Comparison of ENCODE assay signal across 8 mouse cellular contexts in genomic region chr14:48207119-48207518, GRCm38 (mm10).
A peak's percentile ranks its signal among the peaks of the same experiment; 100 is the strongest.
DNase-seq lines count a peak whose midpoint lies in the region; ATAC-seq and TF ChIP-seq lines count a peak whose summit lies in the region.

No protein-coding gene starts in this region.

- no peak overlapping the region for H3K4me3 ChIP-seq in forebrain, embryonic 10.5 days
- H3K4me3 ChIP-seq in forebrain, embryonic 11.5 days (ENCODE audit: low read depth, low read length): no peak overlapping the region
- no peak overlapping the region for H3K4me3 ChIP-seq in forebrain, embryonic 15.5 days
- no peak overlapping the region for H3K4me3 ChIP-seq in hindbrain, postnatal 0 days (ENCODE audit: low read length)
- no peak overlapping the region for H3K4me3 ChIP-seq in lung, embryonic 16.5 days (ENCODE audit: low read length)

- no peak overlapping the region for H3K4me2 ChIP-seq in forebrain, embryonic 11.5 days (ENCODE audit: low read depth, low read length, severe bottlenecking)
- H3K4me2 ChIP-seq in forebrain, embryonic 15.5 days (replicated peaks): peak overlapping the region; percentile 3; the same call in 1 of the 2 replicates
- H3K4me2 ChIP-seq in hindbrain, postnatal 0 days (ENCODE audit: low read depth, low read length): peak overlapping the region; percentile 41
- peak overlapping the region; percentile 15 for H3K4me2 ChIP-seq in lung, embryonic 16.5 days (ENCODE audit: low read depth, low read length)

- no peaks in the 10 kb centered on the region for H3K9me3 ChIP-seq in forebrain, embryonic 10.5 days
- H3K9me3 ChIP-seq in forebrain, embryonic 11.5 days (ENCODE audit: control insufficient read depth, low read length): no peaks in the 10 kb centered on the region
- no peaks in the 10 kb centered on the region for H3K9me3 ChIP-seq in forebrain, embryonic 15.5 days
- no peaks in the 10 kb centered on the region for H3K9me3 ChIP-seq in hindbrain, postnatal 0 days (ENCODE audit: low read length)
- H3K9me3 ChIP-seq in lung, embryonic 16.5 days (ENCODE audit: control insufficient read depth, low read length): no peaks in the 10 kb centered on the region

- no peaks in the 10 kb centered on the region for H3K27me3 ChIP-seq in forebrain, embryonic 10.5 days (ENCODE audit: poor library complexity, severe bottlenecking)
- H3K27me3 ChIP-seq in forebrain, embryonic 11.5 days (ENCODE audit: control insufficient read depth, insufficient read depth, low read length): no peaks in the 10 kb centered on the region
- H3K27me3 ChIP-seq in forebrain, embryonic 15.5 days: no peaks in the 10 kb centered on the region
- H3K27me3 ChIP-seq in hindbrain, postnatal 0 days (ENCODE audit: insufficient read depth, low read length): no peaks in the 10 kb centered on the region
- H3K27me3 ChIP-seq in lung, embryonic 16.5 days (ENCODE audit: control insufficient read depth, insufficient read depth, low read depth, low read length): no peaks in the 10 kb centered on the region

- H3K4me1 ChIP-seq in forebrain, embryonic 10.5 days: peaks cover 27% of the 10 kb centered on the region
- 0 out of 2 replicates have a peak, but pooled peaks cover 4% of the 10 kb centered on the region for H3K4me1 ChIP-seq in forebrain, embryonic 11.5 days (replicated peaks; ENCODE audit: control insufficient read depth, insufficient read depth, low read length)
- H3K4me1 ChIP-seq in forebrain, embryonic 15.5 days: peaks cover 26% of the 10 kb centered on the region
- peaks cover 11% of the 10 kb centered on the region; the same call in 1 of the 2 replicates for H3K4me1 ChIP-seq in hindbrain, postnatal 0 days (ENCODE audit: insufficient read depth, low read length)
- H3K4me1 ChIP-seq in lung, embryonic 16.5 days (replicated peaks; ENCODE audit: control insufficient read depth, insufficient read depth, low read length): peaks cover 49% of the 10 kb centered on the region

- 0 out of 2 replicates have a peak overlapping the region, but pooled peaks have one; percentile 44 for H3K27ac ChIP-seq in forebrain, embryonic 10.5 days
- H3K27ac ChIP-seq in forebrain, embryonic 11.5 days (ENCODE audit: low read depth, low read length): no peak overlapping the region
- peak overlapping the region; percentile 44 for H3K27ac ChIP-seq in forebrain, embryonic 15.5 days (replicated peaks)
- H3K27ac ChIP-seq in hindbrain, postnatal 0 days: 0 out of 2 replicates have a peak overlapping the region, but pooled peaks have one; percentile 27
- H3K27ac ChIP-seq in lung, embryonic 16.5 days (ENCODE audit: low read length): peak overlapping the region; percentile 91

- ATAC-seq in forebrain, embryonic 11.5 days (replicated peaks; ENCODE audit: low FRiP score): no peak
- ATAC-seq in forebrain, embryonic 15.5 days (replicated peaks): peak; percentile 78
- peak; percentile 60 for ATAC-seq in hindbrain, postnatal 0 days
- ATAC-seq in lung, embryonic 16.5 days (ENCODE audit: low read depth): peak; percentile 88

- no peak overlapping the region for H3K9ac ChIP-seq in forebrain, embryonic 11.5 days (ENCODE audit: low read length)
- H3K9ac ChIP-seq in forebrain, embryonic 15.5 days (replicated peaks): no peak overlapping the region
- H3K9ac ChIP-seq in hindbrain, postnatal 0 days (replicated peaks; ENCODE audit: low read length): peak overlapping the region; percentile 24; the same call in 1 of the 2 replicates
- 0 out of 2 replicates have a peak overlapping the region, but pooled peaks have one; percentile 11 for H3K9ac ChIP-seq in lung, embryonic 16.5 days (ENCODE audit: low read length)

- no peak for TF ChIP-seq CTCF in hindbrain, postnatal 0 days (IDR thresholded peaks at IDR 0.05; ENCODE audit: low read depth)

- no peak for DNase-seq in forebrain, embryonic 10.5 days (ENCODE audit: extremely low spot score, low spot score)
- DNase-seq in forebrain, embryonic 11.5 days (ENCODE audit: low spot score): no peak
- peak; percentile 78 for DNase-seq in hindbrain, postnatal 0 days (ENCODE audit: low spot score)
- peak; percentile 47 for DNase-seq in right cerebral cortex, postnatal 4 days
- no peak for DNase-seq in thymus, postnatal 36 days
- DNase-seq in B cell, adult 2 months: no peak

- WGBS in forebrain, embryonic 10.5 days: 76% methylated on average over 15 of the region's 15 CpGs
- 65% methylated on average over 15 of the region's 15 CpGs for WGBS in forebrain, embryonic 11.5 days
- WGBS in forebrain, embryonic 15.5 days: 25% methylated on average over 15 of the region's 15 CpGs
- WGBS in hindbrain, postnatal 0 days: 13% methylated on average over 15 of the region's 15 CpGs
- 26% methylated on average over 15 of the region's 15 CpGs for WGBS in lung, embryonic 16.5 days

- H3K36me3 ChIP-seq in forebrain, embryonic 10.5 days (replicated peaks): no peaks in the 10 kb centered on the region
- H3K36me3 ChIP-seq in forebrain, embryonic 11.5 days (ENCODE audit: control insufficient read depth, insufficient read depth, low read length): no peaks in the 10 kb centered on the region
- H3K36me3 ChIP-seq in forebrain, embryonic 15.5 days: no peaks in the 10 kb centered on the region
- H3K36me3 ChIP-seq in hindbrain, postnatal 0 days (ENCODE audit: insufficient read depth, low read length): no peaks in the 10 kb centered on the region
- no peaks in the 10 kb centered on the region for H3K36me3 ChIP-seq in lung, embryonic 16.5 days (ENCODE audit: control insufficient read depth, insufficient read depth, low read length)

Comparison
In these comparisons a context has a peak if more than half of its experiments do, and no peak if none do; other contexts are left out.
1. DNase-seq: peak in hindbrain, postnatal 0 days (single experiment) and right cerebral cortex, postnatal 4 days (single experiment); none in forebrain, embryonic 10.5 days (single experiment), forebrain, embryonic 11.5 days (single experiment), thymus, postnatal 36 days (0 of 2) and B cell, adult 2 months (0 of 2).
2. H3K9ac ChIP-seq: peak in hindbrain, postnatal 0 days (single experiment) and lung, embryonic 16.5 days (single experiment); none in forebrain, embryonic 11.5 days (single experiment) and forebrain, embryonic 15.5 days (single experiment).